Mouse (Mus musculus) T-helper 17 cell (primary cell): ENCODE measurements around the gene Focad.

ENCODE experiments used
- in situ Hi-C, 2 experiments: fragments of 300-600 bp; cut with MboI, MseI; formaldehyde crosslinking; loops; 1 replicate in 1 of 2; 2 replicates in 1 of 2; pipeline ENCODE4 v1.15.1; 2025; ENCODE audit warnings: high pct_unique_total_duplicates in 2 of 2

The Focad gene

DNA sequence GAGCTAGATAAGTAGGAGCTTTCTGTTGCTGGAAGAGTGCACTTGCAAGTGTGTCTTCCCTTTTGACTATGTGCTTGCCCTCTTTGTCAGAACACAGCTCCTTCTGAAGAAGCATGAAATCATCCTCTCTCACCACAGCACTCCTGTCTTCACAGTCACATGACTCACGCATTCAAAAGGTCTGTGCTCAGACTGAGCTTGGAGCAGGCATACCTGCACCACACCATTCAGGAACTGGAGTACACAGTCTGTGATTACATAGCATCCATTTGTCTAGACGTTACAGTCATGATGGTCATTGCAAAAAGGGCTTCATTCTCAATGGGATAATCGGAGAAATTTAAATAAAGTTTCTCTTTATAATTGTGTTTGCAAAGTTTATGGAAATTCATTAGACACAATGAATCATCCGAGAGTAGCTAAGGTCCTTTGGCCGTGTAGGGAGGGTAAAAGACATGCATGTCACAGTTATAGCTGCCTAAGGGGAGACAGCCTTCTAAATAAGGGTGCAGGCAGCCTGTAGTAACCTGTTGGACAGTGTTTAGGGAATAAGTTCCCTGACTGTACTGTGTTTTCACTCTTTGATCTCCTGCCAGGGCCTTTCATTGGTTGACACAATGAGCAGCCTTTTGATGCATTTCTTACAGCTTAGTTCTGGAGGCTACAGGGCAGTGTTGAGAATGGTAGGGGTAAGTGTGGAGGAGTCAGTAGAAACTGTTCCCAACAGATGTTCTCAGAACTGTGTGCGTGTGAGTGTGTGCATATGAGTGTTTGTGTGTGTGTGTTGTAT, 206.6 kb downstream of the Focad start:
- in situ Hi-C loops: no loop called here

GRCm38 (mm10) chr4:88302291-88302690, 207.9 kb downstream of the Focad start:
- in situ Hi-C loops: no loop called here

GRCm38 (mm10) chr4:88307691-88308090, 213.3 kb downstream of the Focad start:
- in situ Hi-C loops: no loop called here

GRCm38 (mm10) chr4:88308342-88309116, 214.1 kb downstream of the Focad start:
- in situ Hi-C loops: no loop called here

DNA sequence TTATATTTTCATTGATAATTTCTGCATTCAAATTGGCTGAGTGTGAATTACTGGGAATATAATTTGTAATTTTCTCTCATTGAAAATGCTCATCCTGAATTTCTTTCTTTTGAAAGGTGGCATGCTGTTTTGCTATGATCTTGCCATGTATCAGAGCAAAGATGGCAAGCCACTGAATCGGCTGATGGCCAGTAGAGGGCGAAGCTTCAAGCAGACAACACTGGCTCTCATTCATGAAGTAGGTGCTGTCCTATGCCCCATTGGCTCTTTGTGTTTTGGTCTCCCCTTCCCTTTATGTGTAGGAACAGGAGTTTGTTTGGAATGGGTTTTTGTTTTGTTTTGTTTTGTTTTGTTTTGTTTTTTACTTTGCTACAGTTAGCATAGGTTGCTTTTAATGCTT, 215.2 kb downstream of the Focad start:
- in situ Hi-C loops: no loop called here

DNA sequence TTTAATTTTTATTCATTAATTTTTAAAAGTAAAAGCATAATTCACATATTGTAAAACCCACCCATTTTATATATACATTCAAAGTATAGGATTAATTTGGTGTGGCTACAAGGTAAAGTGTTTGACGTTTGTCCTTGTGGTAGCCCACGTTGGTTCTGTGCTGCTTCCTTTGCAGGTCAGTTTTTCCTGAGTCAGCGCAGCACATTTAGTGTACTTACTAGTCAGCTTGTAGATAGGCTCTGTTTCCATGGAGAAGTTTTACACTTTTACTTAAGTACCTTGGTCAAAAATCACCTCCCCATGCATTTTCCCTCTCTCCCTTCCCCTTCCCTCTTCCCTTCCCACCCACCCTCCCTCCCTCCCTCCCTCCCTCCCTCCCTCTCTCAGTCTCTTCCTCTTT, 220.5 kb downstream of the Focad start:
- in situ Hi-C loops: no loop called here

GRCm38 (mm10) chr4:88320067-88320466, 225.6 kb downstream of the Focad start:
- in situ Hi-C loops: no loop called here

GRCm38 (mm10) chr4:88325392-88325791, 231.0 kb downstream of the Focad start:
- in situ Hi-C loops: no loop called here

- in situ Hi-C loops: no loop called here
Observed at GRCm38 (mm10) chr4:88334533-88334932, 240.1 kb downstream of the Focad start.

DNA sequence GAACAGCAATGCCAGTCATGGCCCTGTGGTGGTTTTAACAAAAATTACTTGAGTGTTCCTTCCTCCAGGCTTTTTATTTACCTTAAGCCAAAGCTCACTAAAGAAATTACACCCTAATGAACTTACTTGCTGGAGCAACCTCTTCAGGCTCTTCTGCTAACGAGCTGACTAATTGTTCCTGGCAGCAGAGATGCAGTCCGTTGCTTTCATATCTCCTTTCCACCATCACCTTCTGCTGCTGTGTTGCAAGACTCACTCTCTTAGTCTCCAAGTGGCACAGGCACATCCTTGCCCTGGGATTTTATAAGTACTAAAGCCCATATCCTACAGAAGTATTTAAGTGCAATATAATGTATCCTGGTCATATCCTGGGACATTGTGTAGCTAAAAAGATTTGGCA, 242.3 kb downstream of the Focad start:
- in situ Hi-C loops: no loop called here

GRCm38 (mm10) chr4:88337365-88337764, 242.9 kb downstream of the Focad start:
- in situ Hi-C loops: no loop called here

- in situ Hi-C loops: no loop called here
Observed at GRCm38 (mm10) chr4:88338130-88338529, 243.7 kb downstream of the Focad start.

DNA sequence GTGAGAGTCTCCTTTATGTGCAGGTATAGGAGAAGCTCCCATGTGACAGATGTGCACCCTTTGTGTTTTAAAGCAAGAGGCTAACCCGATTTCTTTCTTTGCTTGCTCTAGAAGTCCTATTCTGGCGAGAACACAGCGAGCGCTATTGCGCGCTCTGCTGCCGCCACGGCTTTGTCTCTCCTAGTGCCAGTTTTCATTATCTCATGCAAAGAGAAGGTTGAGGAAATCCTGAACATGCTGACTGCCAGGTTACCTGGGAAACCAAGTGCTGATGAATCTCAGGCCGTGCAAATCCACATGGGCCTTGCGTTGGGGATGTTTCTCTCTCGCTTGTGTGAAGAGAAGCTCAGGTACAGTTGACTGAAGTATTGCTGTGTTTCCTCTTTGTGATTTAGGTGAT, 250.0 kb downstream of the Focad start:
- in situ Hi-C loops: loop anchor here (10.0 kb wide), 3 partner anchors 310 to 980 kb away; partner anchors contain the start of gene Mllt3 (in 1 of the 2)

GRCm38 (mm10) chr4:88345065-88345464, 250.6 kb downstream of the Focad start:
- in situ Hi-C loops: loop anchor here (5.0 to 10.0 kb wide), 4 partner anchors 310 to 980 kb away; partner anchors contain the start of gene Mllt3 (in 1 of the 2)

GRCm38 (mm10) chr4:88345938-88346337, 251.5 kb downstream of the Focad start:
- in situ Hi-C loops: loop anchor here (5.0 to 10.0 kb wide), 4 partner anchors 311 to 981 kb away; partner anchors contain the start of gene Mllt3 (in 1 of the 2)

- in situ Hi-C loops: loop anchor here in 1 of 2 experiments (5.0 kb wide), 1 partner anchor 314 kb away; no protein-coding TSS in a partner anchor
Observed at GRCm38 (mm10) chr4:88350910-88351309, 256.5 kb downstream of the Focad start.

- in situ Hi-C loops: loop anchor here in 1 of 2 experiments (5.0 kb wide), 2 partner anchors 186 to 989 kb away; no protein-coding TSS in a partner anchor
Observed at GRCm38 (mm10) chr4:88356652-88357051, 262.2 kb downstream of the Focad start.

- in situ Hi-C loops: loop anchor here in 1 of 2 experiments (5.0 kb wide), 2 partner anchors 185 to 990 kb away; no protein-coding TSS in a partner anchor
Observed at GRCm38 (mm10) chr4:88357431-88357830, 263.0 kb downstream of the Focad start.

- in situ Hi-C loops: no loop called here
Observed at GRCm38 (mm10) chr4:88369951-88370350, 275.5 kb downstream of the Focad start.

- in situ Hi-C loops: no loop called here
Observed at GRCm38 (mm10) chr4:88370819-88371218, 276.4 kb downstream of the Focad start.

DNA sequence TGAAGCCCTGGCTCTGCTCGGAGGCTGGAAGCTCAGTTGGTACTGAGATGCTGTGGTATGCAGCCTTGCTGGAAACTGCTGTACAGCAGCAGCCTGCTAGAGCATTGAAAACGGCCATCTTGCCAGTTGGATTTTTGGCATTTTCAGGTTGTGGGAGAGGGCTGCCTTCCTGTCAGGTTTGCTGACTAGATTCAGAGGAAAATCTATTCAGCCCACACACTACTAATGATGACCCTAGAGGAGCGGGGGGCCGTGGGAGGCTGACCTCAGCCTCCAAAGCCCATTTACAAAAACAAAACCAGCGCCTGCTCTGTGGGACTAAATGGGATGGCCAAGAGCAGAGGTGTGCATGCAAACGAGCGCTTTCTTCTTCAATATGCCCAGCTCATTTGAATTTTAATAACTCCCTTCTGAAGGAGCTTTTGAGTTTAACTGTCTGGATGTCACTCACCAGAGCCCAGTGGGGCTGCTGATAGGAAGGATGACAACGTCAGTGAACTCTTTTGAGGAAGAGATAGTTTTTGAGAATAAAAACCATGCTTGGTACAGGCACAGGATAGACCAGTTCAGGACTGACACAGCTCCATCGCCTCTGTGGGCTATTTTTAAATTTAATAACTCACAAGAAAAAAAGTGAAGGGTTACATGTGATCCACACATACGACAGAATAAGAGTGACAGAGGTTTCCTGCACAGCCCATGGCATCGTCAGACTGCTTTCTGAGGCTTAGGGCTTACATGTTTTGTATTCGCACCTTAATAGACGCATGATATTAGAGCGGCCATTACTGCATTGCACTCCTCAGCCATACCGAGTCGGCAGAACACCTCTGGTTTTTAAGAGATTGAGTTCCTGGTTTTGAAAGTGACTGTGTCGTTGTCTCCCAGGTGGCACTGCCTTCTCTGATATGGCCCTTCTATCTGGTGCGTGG, 278.1 kb downstream of the Focad start:
- in situ Hi-C loops: no loop called here
